Mouse (Mus musculus): ENCODE measurements around the gene Ndst2. TPM values are rescaled to one million over a fixed set of nuclear protein-coding genes. Genes with fewer than 3 reads are reported as not detected.

The Ndst2 gene
- 23.3 and 24.5 TPM in 2 replicates for polyA plus RNA-seq (2014; fragmentation: Nextera tagmentation; extraction: Ambion mirVana)

- DNase-seq (ENCODE audit: low spot score) = peak; percentile 94
- Histone ChIP-seq H3K27ac (replicated peaks; ENCODE audit: low read depth, low read length) (peak within 1 kb of the TSS; percentile 84), H3K9ac (replicated peaks; ENCODE audit: low read length) (peak within 1 kb of the TSS; percentile 92), H3K4me3 (ENCODE audit: low read depth, low read length) (peak within 1 kb of the TSS; percentile 86), H3K4me1 (ENCODE audit: control insufficient read depth, insufficient read depth, low read length) (no peaks in the 10 kb centered on the region), H3K36me3 (replicated peaks; ENCODE audit: control insufficient read depth, insufficient read depth, low read depth, low read length) (peaks cover 10% of the 10 kb centered on the region), H3K27me3 (ENCODE audit: control insufficient read depth, insufficient read depth, low read length) (no peaks in the 10 kb centered on the region), H3K9me3 (replicated peaks; ENCODE audit: control insufficient read depth, low read length) (no peaks in the 10 kb centered on the region), H3K4me2 (ENCODE audit: low read depth, low read length) (peak within 1 kb of the TSS; percentile 90)
- peak; percentile 98 for ATAC-seq (replicated peaks; ENCODE audit: insufficient number of reproducible peaks, low FRiP score, low TSS enrichment, low read depth)
- under 1% methylated on average over 72 of the region's 81 CpGs for WGBS
Observed at GRCm38 (mm10) chr14:20733952-20734774, at the start of gene Ndst2. Ndst2 (minus strand) TSS chr14:20734562.

GRCm38 (mm10) chr14:20783526-20783925, 49.2 kb upstream of the Ndst2 start:
- no peak overlapping the region for H3K4me2 ChIP-seq (ENCODE audit: low read depth, low read length)
- H3K9me3 ChIP-seq (replicated peaks; ENCODE audit: control insufficient read depth, low read length) = no peaks in the 10 kb centered on the region
- no peak overlapping the region for H3K4me3 ChIP-seq (ENCODE audit: low read depth, low read length)
- WGBS = 93% methylated on average over 6 of the region's 6 CpGs
- ATAC-seq (replicated peaks; ENCODE audit: insufficient number of reproducible peaks, low FRiP score, low TSS enrichment, low read depth) = no peak
- no peak overlapping the region for H3K27ac ChIP-seq (replicated peaks; ENCODE audit: low read depth, low read length)
- no peaks in the 10 kb centered on the region; the same call in 1 of the 2 replicates for H3K36me3 ChIP-seq (replicated peaks; ENCODE audit: control insufficient read depth, insufficient read depth, low read depth, low read length)
- no peak overlapping the region for H3K9ac ChIP-seq (replicated peaks; ENCODE audit: low read length)
- DNase-seq (ENCODE audit: low spot score) = no peak
- no peaks in the 10 kb centered on the region for H3K4me1 ChIP-seq (ENCODE audit: control insufficient read depth, insufficient read depth, low read length)
- no peaks in the 10 kb centered on the region for H3K27me3 ChIP-seq (ENCODE audit: control insufficient read depth, insufficient read depth, low read length)

GRCm38 (mm10) chr14:20782860-20783259, 48.5 kb upstream of the Ndst2 start:
- WGBS = 92% methylated on average over 7 of the region's 7 CpGs
- H3K4me2 ChIP-seq (ENCODE audit: low read depth, low read length) = no peak overlapping the region
- ATAC-seq (replicated peaks; ENCODE audit: insufficient number of reproducible peaks, low FRiP score, low TSS enrichment, low read depth) = no peak
- no peak overlapping the region for H3K9ac ChIP-seq (replicated peaks; ENCODE audit: low read length)
- no peaks in the 10 kb centered on the region for H3K9me3 ChIP-seq (replicated peaks; ENCODE audit: control insufficient read depth, low read length)
- DNase-seq (ENCODE audit: low spot score) = no peak
- no peaks in the 10 kb centered on the region for H3K4me1 ChIP-seq (ENCODE audit: control insufficient read depth, insufficient read depth, low read length)
- no peak overlapping the region for H3K27ac ChIP-seq (replicated peaks; ENCODE audit: low read depth, low read length)
- H3K36me3 ChIP-seq (replicated peaks; ENCODE audit: control insufficient read depth, insufficient read depth, low read depth, low read length) = peaks cover 2% of the 10 kb centered on the region; the same call in 1 of the 2 replicates
- no peaks in the 10 kb centered on the region for H3K27me3 ChIP-seq (ENCODE audit: control insufficient read depth, insufficient read depth, low read length)
- no peak overlapping the region for H3K4me3 ChIP-seq (ENCODE audit: low read depth, low read length)

GRCm38 (mm10) chr14:20780217-20780616, 45.9 kb upstream of the Ndst2 start:
- H3K4me1 ChIP-seq (ENCODE audit: control insufficient read depth, insufficient read depth, low read length) = no peaks in the 10 kb centered on the region
- H3K9ac ChIP-seq (replicated peaks; ENCODE audit: low read length) = no peak overlapping the region
- WGBS = 92% methylated on average over 8 of the region's 8 CpGs
- no peaks in the 10 kb centered on the region for H3K9me3 ChIP-seq (replicated peaks; ENCODE audit: control insufficient read depth, low read length)
- ATAC-seq (replicated peaks; ENCODE audit: insufficient number of reproducible peaks, low FRiP score, low TSS enrichment, low read depth) = no peak
- H3K27me3 ChIP-seq (ENCODE audit: control insufficient read depth, insufficient read depth, low read length) = no peaks in the 10 kb centered on the region
- H3K36me3 ChIP-seq (replicated peaks; ENCODE audit: control insufficient read depth, insufficient read depth, low read depth, low read length) = peaks cover 6% of the 10 kb centered on the region
- H3K4me2 ChIP-seq (ENCODE audit: low read depth, low read length) = no peak overlapping the region
- no peak overlapping the region for H3K4me3 ChIP-seq (ENCODE audit: low read depth, low read length)
- DNase-seq (ENCODE audit: low spot score) = no peak
- H3K27ac ChIP-seq (replicated peaks; ENCODE audit: low read depth, low read length) = no peak overlapping the region

GRCm38 (mm10) chr14:20778496-20778895, 44.1 kb upstream of the Ndst2 start:
- Histone ChIP-seq H3K4me2 (ENCODE audit: low read depth, low read length) (no peak overlapping the region), H3K27ac (replicated peaks; ENCODE audit: low read depth, low read length) (no peak overlapping the region), H3K9ac (replicated peaks; ENCODE audit: low read length) (no peak overlapping the region), H3K9me3 (replicated peaks; ENCODE audit: control insufficient read depth, low read length) (no peaks in the 10 kb centered on the region), H3K27me3 (ENCODE audit: control insufficient read depth, insufficient read depth, low read length) (no peaks in the 10 kb centered on the region), H3K4me1 (ENCODE audit: control insufficient read depth, insufficient read depth, low read length) (no peaks in the 10 kb centered on the region), H3K4me3 (ENCODE audit: low read depth, low read length) (no peak overlapping the region), H3K36me3 (replicated peaks; ENCODE audit: control insufficient read depth, insufficient read depth, low read depth, low read length) (peaks cover 6% of the 10 kb centered on the region)
- DNase-seq (ENCODE audit: low spot score) = no peak
- ATAC-seq (replicated peaks; ENCODE audit: insufficient number of reproducible peaks, low FRiP score, low TSS enrichment, low read depth) = no peak
- WGBS = 91% methylated on average over 8 of the region's 8 CpGs

GRCm38 (mm10) chr14:20775661-20776060, 41.3 kb upstream of the Ndst2 start:
- H3K27ac ChIP-seq (replicated peaks; ENCODE audit: low read depth, low read length) = no peak overlapping the region
- no peaks in the 10 kb centered on the region for H3K27me3 ChIP-seq (ENCODE audit: control insufficient read depth, insufficient read depth, low read length)
- H3K9me3 ChIP-seq (replicated peaks; ENCODE audit: control insufficient read depth, low read length) = no peaks in the 10 kb centered on the region
- H3K9ac ChIP-seq (replicated peaks; ENCODE audit: low read length) = no peak overlapping the region
- peaks cover 6% of the 10 kb centered on the region for H3K36me3 ChIP-seq (replicated peaks; ENCODE audit: control insufficient read depth, insufficient read depth, low read depth, low read length)
- no peaks in the 10 kb centered on the region for H3K4me1 ChIP-seq (ENCODE audit: control insufficient read depth, insufficient read depth, low read length)
- no peak overlapping the region for H3K4me2 ChIP-seq (ENCODE audit: low read depth, low read length)
- DNase-seq (ENCODE audit: low spot score) (peak; percentile 6), ATAC-seq (replicated peaks; ENCODE audit: insufficient number of reproducible peaks, low FRiP score, low TSS enrichment, low read depth) (no peak)
- 49% methylated on average over 6 of the region's 6 CpGs for WGBS
- no peak overlapping the region for H3K4me3 ChIP-seq (ENCODE audit: low read depth, low read length)

- ATAC-seq (replicated peaks; ENCODE audit: insufficient number of reproducible peaks, low FRiP score, low TSS enrichment, low read depth) (no peak), DNase-seq (ENCODE audit: low spot score) (no peak)
- Histone ChIP-seq H3K4me3 (ENCODE audit: low read depth, low read length) (no peak overlapping the region), H3K4me2 (ENCODE audit: low read depth, low read length) (no peak overlapping the region), H3K36me3 (replicated peaks; ENCODE audit: control insufficient read depth, insufficient read depth, low read depth, low read length) (peaks cover 6% of the 10 kb centered on the region), H3K4me1 (ENCODE audit: control insufficient read depth, insufficient read depth, low read length) (no peaks in the 10 kb centered on the region), H3K9me3 (replicated peaks; ENCODE audit: control insufficient read depth, low read length) (no peaks in the 10 kb centered on the region), H3K27me3 (ENCODE audit: control insufficient read depth, insufficient read depth, low read length) (no peaks in the 10 kb centered on the region), H3K9ac (replicated peaks; ENCODE audit: low read length) (no peak overlapping the region), H3K27ac (replicated peaks; ENCODE audit: low read depth, low read length) (no peak overlapping the region)
- WGBS = 41% methylated on average over 3 of the region's 3 CpGs
Observed at GRCm38 (mm10) chr14:20773410-20773809, 39.0 kb upstream of the Ndst2 start.

GRCm38 (mm10) chr14:20772808-20773207, 38.4 kb upstream of the Ndst2 start:
- Histone ChIP-seq H3K27ac (replicated peaks; ENCODE audit: low read depth, low read length) (no peak overlapping the region), H3K36me3 (replicated peaks; ENCODE audit: control insufficient read depth, insufficient read depth, low read depth, low read length) (peaks cover 3% of the 10 kb centered on the region; the same call in 1 of the 2 replicates), H3K9ac (replicated peaks; ENCODE audit: low read length) (no peak overlapping the region), H3K4me3 (ENCODE audit: low read depth, low read length) (no peak overlapping the region), H3K27me3 (ENCODE audit: control insufficient read depth, insufficient read depth, low read length) (no peaks in the 10 kb centered on the region), H3K4me2 (ENCODE audit: low read depth, low read length) (no peak overlapping the region), H3K4me1 (ENCODE audit: control insufficient read depth, insufficient read depth, low read length) (no peaks in the 10 kb centered on the region), H3K9me3 (replicated peaks; ENCODE audit: control insufficient read depth, low read length) (no peaks in the 10 kb centered on the region)
- DNase-seq (ENCODE audit: low spot score) (no peak), ATAC-seq (replicated peaks; ENCODE audit: insufficient number of reproducible peaks, low FRiP score, low TSS enrichment, low read depth) (no peak)
- 85% methylated on average over 6 of the region's 6 CpGs for WGBS
